Mouse (Mus musculus) megakaryocyte, embryonic 14.5 days (primary cell): Measurements from ENCODE around the gene Sult2b1.

Experiments used
- FLI1 ChIP-seq: IDR thresholded peaks from 2 replicates; pipeline ENCODE4 v1.6.1; 2012; ENCODE audit warnings: low read length, inconsistent platforms, mixed read lengths
- GATA1 ChIP-seq: IDR thresholded peaks from 3 replicates; pipeline ENCODE4 v1.6.1; 2012; ENCODE audit warnings: mixed read lengths, low read length, inconsistent platforms, borderline replicate concordance

GRCm38 (mm10) chr7:45770427-45771082 is 13.9 kb downstream of the Sult2b1 start:
- TF ChIP-seq GATA1 (no peak), FLI1 (no peak)
